25 mouse cellular contexts compared by ENCODE assay signal in the genomic region with DNA sequence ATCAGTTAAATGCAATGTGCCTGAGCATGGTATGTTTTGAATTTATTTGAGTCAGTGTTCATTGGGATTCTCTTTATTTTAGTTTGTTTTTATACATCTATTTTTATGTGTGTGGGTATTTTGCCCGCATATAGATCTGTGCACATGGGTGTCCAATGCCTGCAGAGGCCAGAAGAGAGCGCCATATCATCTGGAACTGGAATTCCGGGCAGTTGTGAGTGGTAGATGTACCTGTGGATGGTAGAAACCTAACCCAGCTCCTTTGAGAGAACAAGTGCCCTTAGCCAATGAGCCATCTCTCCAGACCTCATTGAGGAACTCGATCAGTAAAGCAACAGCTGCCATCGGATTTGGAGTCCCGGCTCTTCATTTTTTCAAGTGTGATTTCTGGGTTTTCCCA.
A peak's percentile ranks its signal among the peaks of the same experiment; 100 is the strongest.
DNase-seq lines count a peak whose midpoint lies in the region; ATAC-seq and TF ChIP-seq lines count a peak whose summit lies in the region.
"Had no signal": no experiment of that assay in that cellular context is flagged by ENCODE, and none has a peak within 500 bp of the region (broad histone marks: within the 10 kb centered on the region; RNA-seq: fewer than 3 reads in every experiment).

No protein-coding gene starts in this region.

- H3K4me2 ChIP-seq in kidney, postnatal 0 days (ENCODE audit: low read length), result no peak overlapping the region
- no peak overlapping the region for H3K4me2 ChIP-seq in stomach, embryonic 15.5 days
- H3K4me2 ChIP-seq: embryonic facial prominence, embryonic 13.5 days; embryonic facial prominence, embryonic 15.5 days; forebrain, embryonic 13.5 days; forebrain, embryonic 15.5 days had no signal

- 87% methylated on average over 6 of the region's 6 CpGs for WGBS in kidney, postnatal 0 days
- 77% methylated on average over 6 of the region's 6 CpGs for WGBS in stomach, embryonic 15.5 days

- H3K9me3 ChIP-seq in kidney, postnatal 0 days (replicated peaks; ENCODE audit: low read length), result no peaks in the 10 kb centered on the region
- H3K9me3 ChIP-seq in ES-Bruce4 (replicated peaks; ENCODE audit: control insufficient read depth, insufficient read depth, low read length, poor library complexity, severe bottlenecking), result no peaks in the 10 kb centered on the region; the same call in 1 of the 2 replicates
- H3K9me3 ChIP-seq in stomach, embryonic 15.5 days, result no peaks in the 10 kb centered on the region
- H3K9me3 ChIP-seq: embryonic facial prominence, embryonic 13.5 days; embryonic facial prominence, embryonic 15.5 days; forebrain, embryonic 13.5 days; forebrain, embryonic 15.5 days had no signal

- 0 out of 2 replicates have a peak, but pooled peaks have one; percentile 12 for TF ChIP-seq CTCF in kidney, postnatal 0 days (IDR thresholded peaks at IDR 0.05; ENCODE audit: low read depth)
- TF ChIP-seq CTCF in ES-Bruce4 (IDR thresholded peaks at IDR 0.05; ENCODE audit: low read depth, low read length), result peak; percentile 10

- DNase-seq in kidney, postnatal 0 days (ENCODE audit: low spot score), result no peak
- DNase-seq in kidney, postnatal 14 days, result no peak
- DNase-seq in heart, postnatal 25 days (ENCODE audit: low spot score), result no peak
- DNase-seq in gastrocnemius, postnatal 10 days, result no peak
- DNase-seq: adrenal gland, adult 2 months; adrenal gland, postnatal 10 days; adrenal gland, postnatal 25 days; B cell, adult 2 months; cerebellum, adult 11 months; cerebellum, adult 18-20 months; cerebellum, adult 8-10 months; cerebellum, adult 9-11 months; cerebellum, postnatal 14 days; cerebellum, postnatal 36 days; embryo, embryonic 11 days; forebrain, postnatal 0 days had no signal

- H3K36me3 ChIP-seq in kidney, postnatal 0 days (ENCODE audit: insufficient read depth, low read length), result no peaks in the 10 kb centered on the region
- H3K36me3 ChIP-seq in ES-Bruce4 (ENCODE audit: control insufficient read depth, insufficient read depth, low read length, poor library complexity, severe bottlenecking), result no peaks in the 10 kb centered on the region
- H3K36me3 ChIP-seq in stomach, embryonic 15.5 days, result no peaks in the 10 kb centered on the region
- H3K36me3 ChIP-seq: embryonic facial prominence, embryonic 13.5 days; embryonic facial prominence, embryonic 15.5 days; forebrain, embryonic 15.5 days had no signal

- no peak overlapping the region for H3K27ac ChIP-seq in kidney, postnatal 0 days
- no peak overlapping the region for H3K27ac ChIP-seq in ES-Bruce4 (ENCODE audit: insufficient read depth, low read length)
- peak overlapping the region; percentile 23; the same call in 1 of the 2 replicates for H3K27ac ChIP-seq in stomach, embryonic 15.5 days
- H3K27ac ChIP-seq: embryonic facial prominence, embryonic 13.5 days; embryonic facial prominence, embryonic 15.5 days; forebrain, embryonic 13.5 days; forebrain, embryonic 15.5 days had no signal

- no peak for ATAC-seq in kidney, postnatal 0 days (replicated peaks; ENCODE audit: low FRiP score, low read depth)
- no peak for ATAC-seq in stomach, embryonic 15.5 days (ENCODE audit: insufficient read depth, low FRiP score, low read depth)
- ATAC-seq: CD4-positive, CD25-positive, alpha-beta regulatory T cell, adult 4 months; forebrain, embryonic 13.5 days; forebrain, embryonic 15.5 days; forebrain, postnatal 0 days had no signal

- intact Hi-C loops in heart, postnatal 25 days (cut with DNase I), result no loop called here

- TF ChIP-seq EP300 in ES-Bruce4 (IDR thresholded peaks at IDR 0.05; ENCODE audit: insufficient read depth, low read depth, low read length), result no peak

- no peaks in the 10 kb centered on the region for H3K4me1 ChIP-seq in kidney, postnatal 0 days (replicated peaks; ENCODE audit: insufficient read depth, low read length)
- no peaks in the 10 kb centered on the region for H3K4me1 ChIP-seq in ES-Bruce4 (ENCODE audit: control insufficient read depth, insufficient read depth, low read length)
- H3K4me1 ChIP-seq in stomach, embryonic 15.5 days, result no peaks in the 10 kb centered on the region
- H3K4me1 ChIP-seq: embryonic facial prominence, embryonic 15.5 days; forebrain, embryonic 13.5 days had no signal

- no peak overlapping the region for H3K4me3 ChIP-seq in kidney, postnatal 0 days (replicated peaks; ENCODE audit: low read depth, low read length)
- no peak overlapping the region for H3K4me3 ChIP-seq in ES-Bruce4 (ENCODE audit: low read depth, low read length)
- H3K4me3 ChIP-seq in stomach, embryonic 15.5 days (replicated peaks), result no peak overlapping the region
- H3K4me3 ChIP-seq: embryonic facial prominence, embryonic 13.5 days; embryonic facial prominence, embryonic 15.5 days; erythroblast, embryonic 14.5 days; forebrain, embryonic 13.5 days; forebrain, embryonic 15.5 days had no signal

- TF ChIP-seq POLR2A in ES-Bruce4 (IDR thresholded peaks at IDR 0.05; ENCODE audit: insufficient read depth, low read length), result no peak

- no peak overlapping the region for H3K9ac ChIP-seq in kidney, postnatal 0 days (ENCODE audit: low read depth, low read length)
- no peak overlapping the region for H3K9ac ChIP-seq in ES-Bruce4 (ENCODE audit: low read depth, poor library complexity, severe bottlenecking)
- no peak overlapping the region for H3K9ac ChIP-seq in stomach, embryonic 15.5 days
- H3K9ac ChIP-seq: embryonic facial prominence, embryonic 13.5 days; embryonic facial prominence, embryonic 15.5 days; forebrain, embryonic 13.5 days; forebrain, embryonic 15.5 days; forebrain, postnatal 0 days had no signal

- no peaks in the 10 kb centered on the region for H3K27me3 ChIP-seq in kidney, postnatal 0 days (ENCODE audit: insufficient read depth, low read length)
- H3K27me3 ChIP-seq in ES-Bruce4 (ENCODE audit: control insufficient read depth, insufficient read depth, low read length, poor library complexity, severe bottlenecking), result no peaks in the 10 kb centered on the region
- H3K27me3 ChIP-seq in stomach, embryonic 15.5 days (replicated peaks), result no peaks in the 10 kb centered on the region
- H3K27me3 ChIP-seq: CH12.LX; embryonic facial prominence, embryonic 13.5 days; embryonic facial prominence, embryonic 15.5 days; forebrain, embryonic 13.5 days; forebrain, embryonic 15.5 days had no signal
